Mouse (Mus musculus) heart, embryonic 16.5 days (tissue): Measurements from ENCODE around the gene Calu. TPM values are rescaled to one million over a fixed set of nuclear protein-coding genes. Genes with fewer than 3 reads are reported as not detected.
A peak's percentile ranks its signal among the peaks of the same experiment; 100 is the strongest.
"Not testable (repeated sequence)": the region's sequence is repeated elsewhere in the genome, so short reads cannot be mapped to it uniquely, and the experiment has no call there.

Experiments
- ATAC-seq: fragments of 200-750 bp; cut with Nextera tagmentation; replicated peaks from 2 replicates; pipeline ENCODE4 v1.8.0; 2017; ENCODE audit warnings: moderate number of reproducible peaks; ENCODE audit not compliant: insufficient read depth, low FRiP score; ENCODE audit errors: extremely low read depth
- H3K27ac ChIP-seq: fragments of 300-500 bp; sonication (generic); 2 replicates; pipeline ENCODE4 v1.5.1; 2014; ENCODE audit warnings: mild to moderate bottlenecking, low read length, control low read depth, moderate library complexity
- H3K27me3 ChIP-seq: fragments of 300-500 bp; sonication (generic); 2 replicates; pipeline ENCODE4 v1.6.1; 2014; ENCODE audit warnings: low read length, mixed read lengths; ENCODE audit not compliant: control insufficient read depth, insufficient read depth
- H3K36me3 ChIP-seq: fragments of 300-500 bp; sonication (generic); 2 replicates; pipeline ENCODE4 v1.6.1; 2014; ENCODE audit not compliant: control insufficient read depth, insufficient read depth
- H3K4me1 ChIP-seq: fragments of 300-500 bp; sonication (generic); 2 replicates; pipeline ENCODE4 v1.6.1; 2014; ENCODE audit warnings: low read length, mixed read lengths; ENCODE audit not compliant: control insufficient read depth, insufficient read depth
- H3K4me2 ChIP-seq: fragments of 300-500 bp; sonication (generic); 2 replicates; pipeline ENCODE4 v1.6.1; 2014; ENCODE audit warnings: low read depth, mild to moderate bottlenecking, control low read depth, low read length
- H3K4me3 ChIP-seq: fragments of 300-500 bp; sonication (generic); 2 replicates; pipeline ENCODE4 v1.5.1; 2014; ENCODE audit warnings: mild to moderate bottlenecking, control low read depth, low read length
- H3K9ac ChIP-seq: fragments of 300-500 bp; sonication (generic); 2 replicates; pipeline ENCODE4 v1.6.1; 2014; ENCODE audit warnings: low read length, control low read depth
- H3K9me3 ChIP-seq: fragments of 300-500 bp; sonication (generic); replicated peaks from 2 replicates; pipeline ENCODE4 v1.6.1; 2016; ENCODE audit warnings: low read length; ENCODE audit not compliant: control insufficient read depth
- WGBS: fragments of 180-500 bp; shearing (Covaris S2); extraction: QIAGEN DNeasy Blood & Tissue Kit; methylation state at CpG from one replicate; pipeline ENCODE4 v1.1.7; 2014; 5-methylcytosine and 5-hydroxymethylcytosine counted together
- polyA plus RNA-seq: library from polyadenylated mRNA; unstranded; fragments of >200 nt; fragmentation: Nextera tagmentation; extraction: Ambion mirVana; gene quantifications from 2 replicates; pipeline ENCODE4 v1.2.1, GENCODE M21; 2015

The Calu gene
- polyA plus RNA-seq, 1 experiment from 2014 or later: 403 TPM

GRCm38 (mm10) chr6:29318879-29319278, 29.0 kb upstream of the Calu start, which contains the start of gene Fam71f1:
Gene Fam71f1 (plus strand): TSS chr6:29319140.
- Histone ChIP-seq H3K9me3 (no peaks in the 10 kb centered on the region), H3K27ac (peak within 1 kb of the TSS; percentile 61)
- peak; percentile 85 for ATAC-seq

GRCm38 (mm10) chr6:29321586-29321985, 26.3 kb upstream of the Calu start:
- Histone ChIP-seq H3K27me3 (no peaks in the 10 kb centered on the region), H3K27ac (no peak overlapping the region), H3K9ac (no peak overlapping the region), H3K4me2 (no peak overlapping the region), H3K4me3 (no peak overlapping the region), H3K9me3 (no peaks in the 10 kb centered on the region), H3K4me1 (no peaks in the 10 kb centered on the region), H3K36me3 (no peaks in the 10 kb centered on the region)
- no peak for ATAC-seq
- 79% methylated on average over 6 of the region's 6 CpGs for WGBS

More at GRCm38 (mm10) chr6:29318879-29319278, 29.0 kb upstream of the Calu start, which contains the start of gene Fam71f1:
- Histone ChIP-seq H3K4me2 (no peak within 1 kb of the TSS), H3K4me1 (no peaks in the 10 kb centered on the region), H3K36me3 (no peaks in the 10 kb centered on the region), H3K4me3 (no peak within 1 kb of the TSS), H3K27me3 (no peaks in the 10 kb centered on the region), H3K9ac (no peak within 1 kb of the TSS)
- WGBS: 43% methylated on average over 5 of the region's 5 CpGs

GRCm38 (mm10) chr6:29322147-29322546, 25.7 kb upstream of the Calu start:
- Histone ChIP-seq H3K36me3 (no peaks in the 10 kb centered on the region), H3K9ac (no peak overlapping the region), H3K4me2 (no peak overlapping the region), H3K4me1 (no peaks in the 10 kb centered on the region), H3K27me3 (no peaks in the 10 kb centered on the region), H3K4me3 (no peak overlapping the region), H3K9me3 (no peaks in the 10 kb centered on the region), H3K27ac (no peak overlapping the region)
- 87% methylated on average over 7 of the region's 7 CpGs for WGBS
- ATAC-seq: no peak

- Histone ChIP-seq H3K9me3 (no peaks in the 10 kb centered on the region), H3K27ac (no peak overlapping the region), H3K4me3 (no peak overlapping the region), H3K4me1 (no peaks in the 10 kb centered on the region), H3K4me2 (no peak overlapping the region), H3K9ac (no peak overlapping the region), H3K36me3 (no peaks in the 10 kb centered on the region), H3K27me3 (no peaks in the 10 kb centered on the region)
- 68% methylated on average over 4 of the region's 4 CpGs for WGBS
- no peak for ATAC-seq
Observed at GRCm38 (mm10) chr6:29322735-29323134, 25.1 kb upstream of the Calu start.

- ATAC-seq: no peak
- no peak overlapping the region for H3K4me2 ChIP-seq
- no peaks in the 10 kb centered on the region for H3K36me3 ChIP-seq
- H3K9ac ChIP-seq: no peak overlapping the region
- no peaks in the 10 kb centered on the region for H3K9me3 ChIP-seq
- no peaks in the 10 kb centered on the region for H3K27me3 ChIP-seq
- H3K4me1 ChIP-seq: no peaks in the 10 kb centered on the region
- WGBS: 74% methylated on average over 9 of the region's 9 CpGs
- H3K4me3 ChIP-seq: no peak overlapping the region
- H3K27ac ChIP-seq: no peak overlapping the region
Observed at GRCm38 (mm10) chr6:29326961-29327360, 20.9 kb upstream of the Calu start.

GRCm38 (mm10) chr6:29329514-29329913, 18.4 kb upstream of the Calu start:
- no peaks in the 10 kb centered on the region for H3K27me3 ChIP-seq
- H3K9me3 ChIP-seq: no peaks in the 10 kb centered on the region
- no peak overlapping the region for H3K4me2 ChIP-seq
- no peak overlapping the region for H3K4me3 ChIP-seq
- ATAC-seq: no peak
- H3K27ac ChIP-seq: no peak overlapping the region
- H3K36me3 ChIP-seq: no peaks in the 10 kb centered on the region
- no peaks in the 10 kb centered on the region for H3K4me1 ChIP-seq
- WGBS: 48% methylated on average over 4 of the region's 4 CpGs
- no peak overlapping the region for H3K9ac ChIP-seq

- not testable (repeated sequence) for H3K9me3 ChIP-seq, H3K4me2 ChIP-seq, H3K36me3 ChIP-seq, H3K27ac ChIP-seq, H3K27me3 ChIP-seq, H3K4me3 ChIP-seq, H3K9ac ChIP-seq, ATAC-seq
- peaks cover 20% of the 10 kb centered on the region for H3K4me1 ChIP-seq
- 96% methylated on average over 2 of the region's 2 CpGs for WGBS
Observed at GRCm38 (mm10) chr6:29346512-29346911, 1.4 kb upstream of the Calu start.

- H3K36me3 ChIP-seq: no peaks in the 10 kb centered on the region
- 28% methylated on average over 7 of the region's 7 CpGs for WGBS
Observed at GRCm38 (mm10) chr6:29347189-29347588, 680 bp upstream of the Calu start.

GRCm38 (mm10) chr6:29348371-29348724, 479 bp downstream of the Calu start:
- Histone ChIP-seq H3K9ac (peak overlapping the region; percentile 94), H3K36me3 (no peaks in the 10 kb centered on the region), H3K4me2 (peak overlapping the region; percentile 85), H3K4me1 (peaks cover 36% of the 10 kb centered on the region), H3K27ac (peak overlapping the region; percentile 92), H3K9me3 (no peaks in the 10 kb centered on the region), H3K27me3 (no peaks in the 10 kb centered on the region), H3K4me3 (peak overlapping the region; percentile 92)
- 0% methylated on average over 15 of the region's 15 CpGs for WGBS
- peak; percentile 6 for ATAC-seq

More at GRCm38 (mm10) chr6:29347189-29347588, 680 bp upstream of the Calu start:
- Histone ChIP-seq H3K4me2 (peak overlapping the region; percentile 71), H3K27ac (peak overlapping the region; percentile 93), H3K9ac (peak overlapping the region; percentile 80), H3K27me3 (no peaks in the 10 kb centered on the region), H3K4me1 (peaks cover 26% of the 10 kb centered on the region), H3K4me3 (peak overlapping the region; percentile 92), H3K9me3 (no peaks in the 10 kb centered on the region)
- ATAC-seq: no peak
